Mouse (Mus musculus) C2C12 (cell line): ENCODE measurements around the gene Il10.

Experiments used
- CEBPB ChIP-seq: IDR thresholded peaks from one replicate; pipeline ENCODE4 v1.6.1; 2011; ENCODE audit warnings: low read depth, mild to moderate bottlenecking, control low read depth, moderate library complexity
- CTCF ChIP-seq: IDR thresholded peaks from one replicate; pipeline ENCODE4 v1.5.1; 2011; ENCODE audit not compliant: control insufficient read depth, insufficient read depth, insufficient read length
- FOSL1 ChIP-seq: IDR thresholded peaks from one replicate; pipeline ENCODE4 v1.8.0; 2011; ENCODE audit warnings: mild to moderate bottlenecking, low read length; ENCODE audit not compliant: poor library complexity, insufficient read depth, severe bottlenecking
- MAX ChIP-seq: IDR thresholded peaks from one replicate; pipeline ENCODE4 v1.6.1; 2011; ENCODE audit warnings: mild to moderate bottlenecking, control low read depth
- MYOD1 ChIP-seq: IDR thresholded peaks from one replicate; pipeline ENCODE4 v1.6.1; 2011; ENCODE audit warnings: low read depth; ENCODE audit not compliant: control insufficient read depth, insufficient read length
- MYOG ChIP-seq: IDR thresholded peaks from one replicate; pipeline ENCODE4 v1.6.1; 2011; ENCODE audit not compliant: control insufficient read depth, insufficient read length; ENCODE audit errors: extremely low read depth
- USF1 ChIP-seq: IDR thresholded peaks from one replicate; pipeline ENCODE4 v1.6.1; 2011; ENCODE audit warnings: low read depth, mild to moderate bottlenecking, control low read depth, moderate library complexity

GRCm38 (mm10) chr1:131029215-131029614 lies 9.6 kb downstream of the Il10 start:
- TF ChIP-seq CTCF (no peak), MAX (no peak), MYOG (no peak), CEBPB (no peak), MYOD1 (no peak), USF1 (no peak), FOSL1 (no peak)
